Mouse (Mus musculus) lung, embryonic 16.5 days (tissue): ENCODE measurements around the gene Hmga1. TPM values are rescaled to one million over a fixed set of nuclear protein-coding genes. Genes with fewer than 3 reads are reported as not detected.
A peak's percentile ranks its signal among the peaks of the same experiment; 100 is the strongest.

ENCODE experiments used
- ATAC-seq: fragments of 200-750 bp; cut with Nextera tagmentation; 2 replicates; pipeline ENCODE4 v1.8.0; 2017; ENCODE audit warnings: low read depth, mild to moderate bottlenecking, moderate library complexity
- H3K27ac ChIP-seq: fragments of 300-500 bp; sonication (generic); 2 replicates; pipeline ENCODE4 v1.5.1; 2014; ENCODE audit warnings: mild to moderate bottlenecking, control low read depth, low read length
- H3K27me3 ChIP-seq: fragments of 300-500 bp; sonication (generic); 2 replicates; pipeline ENCODE4 v1.6.1; 2014; ENCODE audit warnings: low read depth, low read length, mixed read lengths; ENCODE audit not compliant: control insufficient read depth, insufficient read depth
- H3K36me3 ChIP-seq: fragments of 300-500 bp; sonication (generic); 2 replicates; pipeline ENCODE4 v1.6.1; 2014; ENCODE audit warnings: low read length; ENCODE audit not compliant: control insufficient read depth, insufficient read depth
- H3K4me1 ChIP-seq: fragments of 300-500 bp; sonication (generic); replicated peaks from 2 replicates; pipeline ENCODE4 v1.6.1; 2014; ENCODE audit warnings: low read length, mixed read lengths; ENCODE audit not compliant: control insufficient read depth, insufficient read depth
- H3K4me2 ChIP-seq: fragments of 300-500 bp; sonication (generic); 2 replicates; pipeline ENCODE4 v1.6.1; 2014; ENCODE audit warnings: low read depth, low read length, control low read depth
- H3K4me3 ChIP-seq: fragments of 300-500 bp; sonication (generic); 2 replicates; pipeline ENCODE4 v1.5.1; 2014; ENCODE audit warnings: mild to moderate bottlenecking, low read length, control low read depth
- H3K9ac ChIP-seq: fragments of 300-500 bp; sonication (generic); 2 replicates; pipeline ENCODE4 v1.6.1; 2014; ENCODE audit warnings: low read length, control low read depth
- H3K9me3 ChIP-seq: fragments of 300-500 bp; sonication (generic); 2 replicates; pipeline ENCODE4 v1.6.1; 2016; ENCODE audit warnings: low read length; ENCODE audit not compliant: control insufficient read depth
- WGBS: fragments of 180-500 bp; shearing (Covaris S2); extraction: QIAGEN DNeasy Blood & Tissue Kit; methylation state at CpG from one replicate; pipeline ENCODE4 v1.1.7; 2014; 5-methylcytosine and 5-hydroxymethylcytosine counted together
- polyA plus RNA-seq: library from polyadenylated mRNA; unstranded; fragments of >200 nt; fragmentation: Nextera tagmentation; extraction: Ambion mirVana; gene quantifications from 2 replicates; pipeline ENCODE4 v1.2.1, GENCODE M21; 2015

Hmga1 gene
- polyA plus RNA-seq, 1 experiment from 2014 or later, result 215 TPM

DNA sequence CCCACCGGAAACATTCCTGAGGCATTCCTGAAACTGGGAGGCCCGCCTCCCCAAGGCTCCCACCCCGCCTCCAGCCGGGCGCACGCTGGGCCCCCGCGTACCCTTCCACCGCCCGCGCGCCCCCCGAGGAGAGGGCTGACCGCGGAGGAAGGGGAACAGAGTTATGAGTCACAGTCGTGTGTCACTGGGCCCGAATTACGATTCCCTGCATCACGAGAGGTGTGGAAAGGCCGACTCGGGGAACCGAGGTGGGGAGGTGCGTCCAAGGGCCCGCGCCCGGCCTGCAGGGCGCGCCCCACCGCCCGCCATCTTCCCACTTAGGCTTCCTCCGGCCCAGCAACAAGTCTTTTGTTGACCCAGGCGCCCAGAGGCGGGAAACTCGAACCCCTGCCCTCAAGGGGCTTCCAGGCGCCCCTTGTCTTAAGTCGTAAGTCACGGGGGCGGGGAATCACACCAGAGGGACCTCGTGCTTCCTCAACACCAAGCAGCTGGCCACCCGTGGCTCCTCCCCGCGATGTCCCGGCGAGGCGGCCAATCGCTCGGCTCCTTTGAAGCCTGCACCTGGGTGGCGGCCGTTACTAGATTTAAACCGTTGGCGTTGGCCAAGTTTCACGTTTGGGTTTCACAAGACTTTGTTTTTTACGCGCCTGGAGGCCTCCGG, 655 bp upstream of the Hmga1 start:
- WGBS, result 0% methylated on average over 41 of the region's 55 CpGs
- H3K27me3 ChIP-seq, result no peaks in the 10 kb centered on the region; the same call in 1 of the 2 replicates
- ATAC-seq, result peak; percentile 69
- peak overlapping the region; percentile 88 for H3K9ac ChIP-seq
- peak overlapping the region; percentile 83 for H3K4me3 ChIP-seq
- H3K9me3 ChIP-seq, result no peaks in the 10 kb centered on the region
- H3K4me1 ChIP-seq, result peaks cover 25% of the 10 kb centered on the region
- H3K27ac ChIP-seq, result peak overlapping the region; percentile 98
- peak overlapping the region; percentile 85 for H3K4me2 ChIP-seq
- H3K36me3 ChIP-seq, result no peaks in the 10 kb centered on the region

DNA sequence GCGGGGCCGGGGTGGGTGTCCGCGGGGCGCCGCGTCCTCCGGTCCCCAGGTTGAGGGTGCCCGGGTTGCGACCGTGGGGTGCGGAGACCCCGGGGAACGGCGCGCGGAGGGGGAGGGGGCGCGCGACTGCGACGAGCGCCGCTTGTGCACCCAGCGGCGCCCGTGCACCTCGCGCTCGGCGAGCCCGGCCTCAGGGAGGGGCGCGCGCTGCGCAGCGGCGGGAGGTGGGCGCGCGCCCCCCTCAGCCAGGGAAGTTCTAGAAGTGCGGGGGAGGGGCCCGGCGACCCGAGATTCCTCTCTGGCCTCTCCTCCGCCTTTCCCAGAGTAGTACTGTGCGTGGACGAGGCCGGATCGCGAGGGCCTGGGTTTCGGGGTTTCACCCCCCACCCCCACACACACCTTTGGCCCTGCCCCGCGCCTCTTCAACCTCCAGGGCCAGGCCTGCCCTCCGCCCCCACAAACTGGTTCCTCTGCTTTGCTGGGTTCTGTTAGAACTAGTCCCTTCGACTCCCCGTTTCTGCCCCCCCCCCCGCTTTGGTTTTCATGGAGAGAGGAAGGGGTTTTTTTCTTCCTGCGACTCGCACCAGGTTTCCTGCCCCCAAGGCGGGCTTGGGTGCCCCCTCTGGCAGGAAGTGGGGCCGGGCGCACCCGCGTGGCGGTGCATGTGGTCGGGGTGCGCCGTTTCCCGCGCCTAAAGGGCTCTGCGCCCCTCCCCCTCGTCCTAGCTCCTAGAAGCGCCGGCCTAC, 1.1 kb downstream of the Hmga1 start:
- H3K27me3 ChIP-seq, result no peaks in the 10 kb centered on the region; the same call in 1 of the 2 replicates
- under 1% methylated on average over 52 of the region's 75 CpGs for WGBS
- peak overlapping the region; percentile 88 for H3K9ac ChIP-seq
- H3K36me3 ChIP-seq, result 0 out of 2 replicates have a peak, but pooled peaks cover 3% of the 10 kb centered on the region
- peak overlapping the region; percentile 85 for H3K4me2 ChIP-seq
- peak overlapping the region; percentile 83 for H3K4me3 ChIP-seq
- H3K9me3 ChIP-seq, result no peaks in the 10 kb centered on the region
- ATAC-seq, result peak; percentile 10; the same call in 1 of the 2 replicates
- H3K27ac ChIP-seq, result peak overlapping the region; percentile 98
- peaks cover 30% of the 10 kb centered on the region for H3K4me1 ChIP-seq

DNA sequence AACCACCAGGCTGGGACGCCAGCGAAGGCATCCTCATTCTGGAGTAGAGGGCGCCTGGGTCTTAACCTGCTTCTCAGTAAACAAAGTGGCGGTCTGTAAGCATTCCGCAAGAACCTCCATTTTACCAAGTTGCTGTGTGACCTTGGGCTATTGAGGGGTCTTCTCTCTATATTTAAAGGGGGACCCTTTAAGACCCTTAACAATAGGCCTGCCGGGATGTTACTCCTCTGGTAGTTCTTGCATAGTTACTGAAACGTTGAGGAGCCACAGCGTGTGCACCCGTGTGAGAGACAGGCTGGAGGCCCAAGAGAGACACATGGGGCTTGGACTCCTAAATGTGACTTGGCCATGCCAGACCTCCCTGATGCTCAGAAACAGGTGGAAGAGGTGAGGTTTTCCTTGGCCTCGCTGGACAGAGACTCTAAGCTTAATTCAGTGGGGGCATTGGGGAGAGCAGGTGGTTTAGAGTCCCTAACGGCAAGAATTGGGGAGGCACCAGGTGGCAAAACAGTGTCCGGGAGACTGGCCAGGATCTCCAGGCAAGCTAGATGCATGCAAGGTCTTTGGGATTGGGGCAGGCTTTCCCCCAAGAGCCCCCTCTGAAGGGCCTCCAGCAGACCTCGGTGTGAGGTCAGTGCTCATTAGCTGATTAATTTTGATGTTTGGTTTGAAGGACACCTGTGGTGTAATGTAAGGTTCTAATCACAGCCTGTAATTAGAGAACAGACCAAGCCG, 1.8 kb downstream of the Hmga1 start:
- peak overlapping the region; percentile 83 for H3K4me3 ChIP-seq
- no peak overlapping the region; the same call in 1 of the 2 replicates for H3K27ac ChIP-seq
- peaks cover 30% of the 10 kb centered on the region for H3K4me1 ChIP-seq
- H3K36me3 ChIP-seq, result 0 out of 2 replicates have a peak, but pooled peaks cover 3% of the 10 kb centered on the region
- no peak for ATAC-seq
- no peaks in the 10 kb centered on the region; the same call in 1 of the 2 replicates for H3K27me3 ChIP-seq
- H3K4me2 ChIP-seq, result peak overlapping the region; percentile 85
- peak overlapping the region; percentile 88 for H3K9ac ChIP-seq
- 10% methylated on average over 14 of the region's 14 CpGs for WGBS
- no peaks in the 10 kb centered on the region for H3K9me3 ChIP-seq

DNA sequence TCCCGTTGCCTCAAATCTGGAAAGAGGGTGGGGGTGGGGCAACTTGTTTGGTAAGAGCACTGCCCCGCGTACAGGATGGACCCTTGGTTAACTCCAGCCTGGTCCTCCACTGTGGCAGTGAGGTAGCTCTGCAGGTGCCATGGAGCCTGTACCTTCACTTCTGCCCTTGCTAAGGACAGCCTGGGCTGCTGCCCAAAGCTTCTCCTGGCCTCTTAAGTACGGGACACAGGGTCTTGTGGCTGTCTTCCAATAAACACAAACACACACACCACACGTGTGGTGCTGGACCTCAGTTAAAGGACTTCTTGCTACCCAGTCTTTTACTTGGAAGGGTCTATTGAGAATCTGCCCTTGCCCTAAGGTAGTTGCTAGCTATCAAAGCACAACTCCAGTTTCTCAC, 2.5 kb downstream of the Hmga1 start:
- WGBS, result 10% methylated on average over 5 of the region's 5 CpGs
- H3K4me1 ChIP-seq, result peaks cover 30% of the 10 kb centered on the region
- no peaks in the 10 kb centered on the region; the same call in 1 of the 2 replicates for H3K27me3 ChIP-seq
- 0 out of 2 replicates have a peak, but pooled peaks cover 3% of the 10 kb centered on the region for H3K36me3 ChIP-seq
- peak overlapping the region; percentile 85 for H3K4me2 ChIP-seq
- H3K27ac ChIP-seq, result no peak overlapping the region
- peak overlapping the region; percentile 83 for H3K4me3 ChIP-seq
- no peak for ATAC-seq
- H3K9ac ChIP-seq, result no peak overlapping the region
- no peaks in the 10 kb centered on the region for H3K9me3 ChIP-seq

DNA sequence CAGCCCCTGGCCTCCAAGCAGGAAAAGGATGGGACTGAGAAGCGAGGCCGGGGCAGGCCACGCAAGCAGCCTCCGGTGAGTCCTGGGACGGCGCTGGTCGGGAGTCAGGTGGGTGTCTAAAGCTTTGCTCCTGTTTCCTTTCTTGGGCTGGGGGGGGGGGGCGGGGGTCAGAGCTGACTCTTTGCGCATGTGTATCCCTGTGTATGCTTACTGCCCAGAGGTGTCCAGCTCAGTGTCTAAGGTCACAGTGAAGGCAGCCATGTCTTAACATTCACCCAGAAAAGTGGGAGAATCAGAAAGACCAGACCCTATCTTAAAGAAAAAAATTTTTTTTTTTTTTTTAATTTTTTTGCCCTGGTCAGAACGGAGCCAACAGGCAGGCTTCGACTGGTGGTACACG, 3.3 kb downstream of the Hmga1 start:
- H3K4me1 ChIP-seq, result peaks cover 33% of the 10 kb centered on the region
- H3K4me2 ChIP-seq, result no peak overlapping the region
- no peak for ATAC-seq
- H3K9me3 ChIP-seq, result no peaks in the 10 kb centered on the region
- no peak overlapping the region for H3K9ac ChIP-seq
- 55% methylated on average over 12 of the region's 12 CpGs for WGBS
- H3K36me3 ChIP-seq, result 0 out of 2 replicates have a peak, but pooled peaks cover 3% of the 10 kb centered on the region
- H3K27me3 ChIP-seq, result no peaks in the 10 kb centered on the region; the same call in 1 of the 2 replicates
- no peak overlapping the region for H3K27ac ChIP-seq
- H3K4me3 ChIP-seq, result no peak overlapping the region

DNA sequence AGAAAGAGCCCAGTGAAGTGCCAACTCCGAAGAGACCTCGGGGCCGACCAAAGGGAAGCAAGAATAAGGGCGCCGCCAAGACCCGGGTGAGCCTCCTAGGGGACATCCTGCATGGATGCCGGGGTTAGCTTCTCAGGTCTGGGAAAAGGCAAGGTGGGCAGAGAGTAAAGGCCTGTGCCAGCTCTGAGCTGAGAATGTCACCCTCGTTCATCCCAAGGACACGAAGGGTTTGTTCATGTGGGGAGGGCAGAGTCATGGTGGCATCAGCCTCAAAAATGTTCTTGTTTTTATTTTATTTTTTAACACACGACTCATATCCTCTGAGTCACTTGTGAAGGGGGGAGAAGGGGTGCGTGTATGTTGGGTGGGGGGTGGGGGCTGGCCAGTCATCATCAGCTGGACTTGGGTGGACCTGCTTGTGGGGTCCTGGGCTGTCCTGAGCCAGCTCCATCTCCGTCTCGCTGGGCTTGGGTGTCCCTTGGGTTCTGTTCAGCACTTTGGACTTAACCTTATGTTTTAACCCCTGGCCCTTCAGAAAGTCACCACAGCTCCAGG, 4.7 kb downstream of the Hmga1 start:
- H3K27me3 ChIP-seq, result no peaks in the 10 kb centered on the region; the same call in 1 of the 2 replicates
- H3K9ac ChIP-seq, result no peak overlapping the region
- H3K27ac ChIP-seq, result no peak overlapping the region
- H3K4me3 ChIP-seq, result no peak overlapping the region
- no peaks in the 10 kb centered on the region for H3K9me3 ChIP-seq
- ATAC-seq, result no peak
- WGBS, result 82% methylated on average over 13 of the region's 13 CpGs
- H3K36me3 ChIP-seq, result 0 out of 2 replicates have a peak, but pooled peaks cover 3% of the 10 kb centered on the region
- H3K4me2 ChIP-seq, result no peak overlapping the region
- peaks cover 25% of the 10 kb centered on the region for H3K4me1 ChIP-seq

DNA sequence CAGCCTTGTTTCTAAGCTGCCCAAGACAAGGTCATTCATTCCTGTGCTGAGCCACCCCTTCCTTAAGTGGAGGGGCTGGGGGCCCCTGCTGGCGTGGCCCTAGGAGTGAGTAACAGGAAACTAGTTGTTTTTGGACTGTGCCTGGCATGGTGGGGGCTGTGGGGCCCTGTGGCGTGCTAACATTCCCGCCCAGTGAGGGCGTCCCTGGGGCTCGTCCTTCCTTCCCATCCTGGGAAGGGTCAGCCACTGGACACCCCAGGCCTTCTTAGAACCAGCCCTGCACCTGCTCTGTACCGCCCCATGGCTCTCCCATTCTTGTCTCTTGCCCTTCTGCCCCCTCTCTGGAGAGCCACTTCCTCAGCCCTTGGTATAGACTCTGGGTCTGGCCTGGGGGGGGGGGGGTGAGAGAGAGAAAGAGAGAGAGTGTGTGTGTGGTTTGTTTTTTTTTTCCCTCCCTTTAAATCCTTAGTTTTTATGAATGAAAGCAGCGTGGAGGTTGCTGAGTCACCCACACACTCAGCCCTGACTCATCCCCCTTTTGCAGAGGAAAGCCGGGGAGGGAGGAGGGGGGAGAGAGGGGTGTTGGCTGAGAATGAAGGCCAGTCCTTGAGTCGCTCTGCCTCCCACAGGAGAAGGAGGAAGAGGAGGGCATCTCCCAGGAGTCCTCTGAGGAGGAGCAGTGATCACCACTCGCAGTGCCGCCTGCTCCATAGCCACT, 5.7 kb downstream of the Hmga1 start:
- no peaks in the 10 kb centered on the region for H3K9me3 ChIP-seq
- no peak overlapping the region for H3K27ac ChIP-seq
- no peaks in the 10 kb centered on the region; the same call in 1 of the 2 replicates for H3K27me3 ChIP-seq
- no peak for ATAC-seq
- WGBS, result 65% methylated on average over 9 of the region's 11 CpGs
- no peak overlapping the region for H3K4me2 ChIP-seq
- no peak overlapping the region for H3K9ac ChIP-seq
- H3K36me3 ChIP-seq, result 0 out of 2 replicates have a peak, but pooled peaks cover 3% of the 10 kb centered on the region
- peaks cover 28% of the 10 kb centered on the region for H3K4me1 ChIP-seq
- H3K4me3 ChIP-seq, result no peak overlapping the region

DNA sequence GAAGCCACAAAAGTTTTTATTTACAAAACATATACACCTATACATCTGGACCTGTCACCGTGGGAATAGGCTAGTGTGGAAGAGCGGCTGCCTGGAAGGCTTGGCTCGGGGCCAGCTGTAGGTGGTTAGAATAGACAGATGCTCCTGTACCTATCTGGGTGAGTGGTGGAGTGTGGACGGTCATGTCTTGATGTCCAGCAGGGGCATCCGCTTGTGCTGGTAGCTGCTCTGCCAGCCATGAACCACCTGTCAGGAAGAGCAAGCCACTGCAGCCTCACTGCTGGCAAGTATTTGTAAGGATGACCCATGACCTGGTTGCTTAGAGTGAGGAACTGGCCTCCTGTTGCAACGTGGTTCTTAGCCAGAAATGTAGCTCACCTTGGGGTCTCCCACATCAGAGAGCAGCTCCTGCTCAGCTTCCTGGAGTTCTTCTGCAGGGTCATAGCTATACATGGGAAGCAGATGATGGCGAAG, 7.5 kb downstream of the Hmga1 start:
- H3K9ac ChIP-seq, result no peak overlapping the region
- ATAC-seq, result no peak
- no peaks in the 10 kb centered on the region for H3K9me3 ChIP-seq
- no peak overlapping the region for H3K27ac ChIP-seq
- no peak overlapping the region for H3K4me2 ChIP-seq
- WGBS, result 50% methylated on average over 7 of the region's 7 CpGs
- H3K27me3 ChIP-seq, result no peaks in the 10 kb centered on the region
- peaks cover 17% of the 10 kb centered on the region for H3K4me1 ChIP-seq
- 0 out of 2 replicates have a peak, but pooled peaks cover 3% of the 10 kb centered on the region for H3K36me3 ChIP-seq
- H3K4me3 ChIP-seq, result no peak overlapping the region
